Mouse (Mus musculus): ENCODE measurements around the gene Slc7a7.

DNA sequence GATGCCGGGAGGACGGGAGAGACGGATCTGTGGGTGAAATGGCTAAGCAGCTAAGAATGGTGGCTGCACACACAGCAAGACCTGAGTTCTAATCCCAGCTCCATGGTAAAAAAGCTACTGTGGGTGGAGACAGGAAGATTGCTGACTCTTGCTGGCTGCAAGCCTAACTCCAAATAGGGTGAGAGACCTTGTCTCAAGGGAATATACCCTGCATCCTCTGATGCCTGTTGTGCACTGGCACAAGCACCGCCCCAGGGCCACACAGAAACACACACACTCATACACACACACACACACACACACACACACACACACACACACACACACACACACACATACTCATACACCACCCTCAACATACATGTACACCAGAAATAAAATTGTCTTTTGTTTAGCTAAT is 750 bp downstream of the Slc7a7 start:
- TF ChIP-seq CTCF (IDR thresholded peaks at IDR 0.05 in 2 of 3, conservative IDR thresholded peaks at IDR 0.05 in 1 of 3; ENCODE audit: control insufficient read depth in 1 of 3, insufficient read depth in 1 of 3, low read depth in 2 of 3, low read length in 3 of 3, poor library complexity in 1 of 3, severe bottlenecking in 1 of 3) (no peak), TCF12 (IDR thresholded peaks at IDR 0.05; ENCODE audit: low read depth, low read length) (no peak), UBTF (IDR thresholded peaks at IDR 0.05; ENCODE audit: borderline replicate concordance, insufficient read depth, low read depth, low read length) (no peak), SIN3A (IDR thresholded peaks at IDR 0.05; ENCODE audit: low read length) (no peak), ELF1 (IDR thresholded peaks at IDR 0.05; ENCODE audit: low read depth, low read length) (no peak), EP300 (IDR thresholded peaks at IDR 0.05; ENCODE audit: low read depth in 1 of 2, low read length in 2 of 2) (no peak), GATA1 (IDR thresholded peaks at IDR 0.05; ENCODE audit: low read depth, low read length) (no peak), ZMIZ1 (IDR thresholded peaks at IDR 0.05; ENCODE audit: low read depth, low read length) (no peak), JUND (IDR thresholded peaks at IDR 0.05; ENCODE audit: low read depth, low read length) (no peak), USF1 (IDR thresholded peaks at IDR 0.05; ENCODE audit: low read depth, low read length) (no peak), NRF1 (IDR thresholded peaks at IDR 0.05; ENCODE audit: insufficient read depth, low read depth, low read length, poor library complexity, severe bottlenecking) (no peak), MEF2A (IDR thresholded peaks at IDR 0.05; ENCODE audit: extremely low read depth, insufficient replicate concordance, low read depth, low read length, poor library complexity, severe bottlenecking) (no peak), RAD21 (IDR thresholded peaks at IDR 0.05; ENCODE audit: low read depth, low read length) (no peak), POLR2A (IDR thresholded peaks at IDR 0.05; ENCODE audit: control insufficient read depth in 1 of 2, insufficient read depth in 1 of 2, low read depth in 1 of 2, low read length in 2 of 2, poor library complexity in 1 of 2) (no peak)
